Mouse (Mus musculus) CH12F3 (cell line): ENCODE results near the gene Mex3b.

Experiments
- in situ Hi-C: fragments of 300-500 bp; cut with MboI; formaldehyde crosslinking; loops from 2 replicates; pipeline ENCODE4 v1.14.3; 2020; ENCODE audit warnings: low sequenced_read_pairs

Mex3b gene

GRCm38 (mm10) chr7:82865834-82866485 is 1.2 kb upstream of the Mex3b start:
- in situ Hi-C loops = no loop called here

DNA sequence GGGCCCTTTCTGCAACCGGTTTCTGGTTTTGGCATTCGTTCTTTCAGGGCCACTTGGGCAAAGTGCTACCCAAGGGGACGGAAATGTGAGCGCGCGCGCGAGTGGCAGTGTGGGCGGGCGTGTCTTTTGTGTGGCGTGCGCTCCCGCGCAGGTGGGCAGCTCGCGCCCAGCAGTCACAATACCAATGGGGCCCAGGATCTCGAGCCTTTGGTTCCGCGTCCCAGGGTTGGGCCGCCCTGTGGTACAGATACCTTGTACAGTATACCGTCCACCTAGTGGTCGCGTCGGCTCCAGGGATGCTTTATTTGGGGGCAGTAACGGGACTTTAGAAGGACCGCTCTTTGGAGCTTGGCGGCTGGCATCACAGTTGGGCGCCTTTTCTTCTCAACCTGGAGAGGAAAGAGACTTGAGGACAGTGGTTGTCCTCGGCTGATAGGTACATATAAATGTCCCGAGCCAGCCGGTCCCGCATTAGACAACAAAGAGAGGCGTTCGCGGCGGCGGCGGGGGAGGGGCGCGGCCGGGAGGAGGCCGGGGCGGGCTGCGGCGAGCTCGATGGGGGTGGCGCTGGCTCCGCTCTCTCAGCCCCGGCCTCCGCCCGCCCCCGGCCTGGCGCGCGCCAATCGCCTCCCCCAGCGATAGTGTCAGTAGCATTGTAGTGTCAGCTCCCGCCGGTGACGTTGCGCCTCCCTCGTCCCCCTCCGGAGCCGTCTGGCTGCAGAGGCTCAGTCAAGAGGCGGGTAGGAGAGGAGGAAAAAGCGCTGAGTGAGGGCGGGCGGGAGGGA is 455 bp upstream of the Mex3b start:
- in situ Hi-C loops = no loop called here

DNA sequence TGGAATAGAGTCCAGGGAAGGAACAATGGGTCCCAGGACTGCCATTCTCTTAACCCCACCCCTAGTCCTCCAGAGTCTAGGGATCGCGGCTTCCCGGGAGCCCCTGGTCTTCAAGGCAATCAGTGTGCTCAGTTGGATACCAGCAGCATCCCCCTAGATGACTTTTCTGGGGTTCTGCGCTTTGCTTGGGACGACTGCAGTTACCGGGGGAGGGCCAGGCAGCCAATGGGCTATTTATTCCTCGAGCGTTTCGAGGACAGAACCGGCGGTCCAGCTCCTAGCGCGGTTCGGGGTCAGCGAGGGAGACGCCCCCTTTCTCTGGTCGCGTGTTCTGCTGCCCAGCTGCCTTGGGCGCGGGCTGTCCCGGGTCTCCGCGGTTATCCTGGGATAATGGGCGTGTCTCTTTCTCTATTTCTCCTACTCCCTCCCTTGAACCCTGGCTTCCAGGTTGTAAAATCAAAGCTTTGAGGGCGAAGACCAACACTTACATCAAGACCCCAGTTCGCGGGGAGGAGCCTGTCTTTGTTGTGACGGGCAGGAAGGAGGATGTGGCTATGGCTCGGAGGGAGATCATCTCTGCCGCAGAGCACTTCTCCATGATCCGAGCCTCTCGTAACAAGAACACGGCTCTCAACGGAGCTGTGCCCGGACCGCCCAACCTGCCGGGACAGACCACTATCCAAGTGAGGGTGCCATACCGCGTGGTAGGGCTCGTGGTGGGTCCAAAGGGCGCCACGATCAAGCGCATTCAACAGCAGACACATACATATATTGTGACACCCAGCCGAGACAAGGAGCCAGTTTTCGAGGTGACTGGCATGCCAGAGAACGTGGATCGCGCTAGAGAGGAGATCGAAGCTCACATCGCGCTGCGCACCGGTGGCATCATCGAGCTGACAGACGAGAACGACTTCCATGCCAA is 1.4 kb downstream of the Mex3b start:
- in situ Hi-C loops = no loop called here

DNA sequence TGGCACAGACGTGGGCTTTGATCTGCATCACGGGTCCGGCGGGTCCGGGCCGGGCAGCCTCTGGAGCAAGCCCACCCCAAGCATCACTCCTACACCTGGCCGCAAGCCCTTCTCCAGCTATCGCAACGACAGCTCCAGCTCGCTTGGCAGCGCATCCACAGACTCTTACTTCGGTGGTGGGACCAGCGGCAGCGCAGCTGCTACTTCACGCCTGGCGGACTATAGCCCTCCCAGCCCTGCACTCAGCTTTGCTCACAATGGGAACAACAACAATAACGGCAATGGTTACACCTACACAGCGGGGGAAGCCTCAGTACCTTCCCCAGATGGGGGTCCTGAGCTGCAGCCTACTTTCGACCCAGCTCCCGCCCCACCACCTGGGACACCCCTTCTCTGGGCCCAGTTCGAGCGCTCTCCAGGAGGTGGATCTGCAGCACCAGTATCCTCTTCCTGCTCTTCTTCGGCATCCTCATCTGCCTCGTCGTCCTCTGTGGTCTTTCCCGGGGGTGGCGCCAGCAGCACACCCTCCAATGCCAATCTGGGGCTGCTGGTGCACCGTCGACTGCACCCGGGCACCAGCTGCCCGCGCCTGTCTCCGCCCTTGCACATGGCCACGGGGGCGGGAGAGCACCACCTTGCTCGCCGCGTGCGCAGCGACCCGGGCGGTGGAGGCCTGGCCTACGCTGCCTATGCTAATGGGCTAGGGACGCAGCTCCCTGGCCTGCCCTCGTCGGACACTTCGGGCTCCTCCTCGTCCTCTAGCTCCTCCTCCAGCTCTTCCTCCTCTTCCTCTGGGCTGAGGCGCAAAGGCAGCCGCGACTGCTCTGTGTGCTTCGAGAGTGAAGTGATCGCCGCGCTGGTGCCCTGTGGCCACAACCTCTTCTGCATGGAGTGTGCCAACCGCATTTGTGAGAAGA is 2.4 kb downstream of the Mex3b start:
- in situ Hi-C loops = no loop called here

- in situ Hi-C loops = no loop called here
Measured at GRCm38 (mm10) chr7:82870148-82870513, 3.0 kb downstream of the Mex3b start.

DNA sequence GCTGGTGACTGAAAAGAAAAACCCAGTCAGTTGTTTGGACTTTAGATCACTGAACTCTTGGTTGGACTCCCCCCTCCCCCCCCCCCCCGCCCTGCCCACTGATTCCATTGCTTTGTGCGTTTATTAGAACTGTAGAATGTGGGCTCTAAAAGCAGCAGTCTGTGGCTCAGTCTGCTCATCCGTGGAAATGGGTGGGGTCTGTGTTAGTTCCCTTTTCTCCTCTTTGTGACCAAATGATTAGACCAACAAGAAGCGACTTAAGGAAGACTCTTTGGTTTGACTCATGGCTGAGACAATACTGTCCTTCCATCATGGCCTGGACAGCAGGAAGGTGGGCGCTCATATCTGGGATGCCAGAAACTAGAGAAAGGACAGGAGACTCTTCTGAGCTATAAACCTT is 9.4 kb downstream of the Mex3b start:
- in situ Hi-C loops = no loop called here

- in situ Hi-C loops = no loop called here
Measured at GRCm38 (mm10) chr7:82880016-82880415, 12.9 kb downstream of the Mex3b start.

- in situ Hi-C loops = no loop called here
Measured at GRCm38 (mm10) chr7:82880700-82881099, 13.6 kb downstream of the Mex3b start.

DNA sequence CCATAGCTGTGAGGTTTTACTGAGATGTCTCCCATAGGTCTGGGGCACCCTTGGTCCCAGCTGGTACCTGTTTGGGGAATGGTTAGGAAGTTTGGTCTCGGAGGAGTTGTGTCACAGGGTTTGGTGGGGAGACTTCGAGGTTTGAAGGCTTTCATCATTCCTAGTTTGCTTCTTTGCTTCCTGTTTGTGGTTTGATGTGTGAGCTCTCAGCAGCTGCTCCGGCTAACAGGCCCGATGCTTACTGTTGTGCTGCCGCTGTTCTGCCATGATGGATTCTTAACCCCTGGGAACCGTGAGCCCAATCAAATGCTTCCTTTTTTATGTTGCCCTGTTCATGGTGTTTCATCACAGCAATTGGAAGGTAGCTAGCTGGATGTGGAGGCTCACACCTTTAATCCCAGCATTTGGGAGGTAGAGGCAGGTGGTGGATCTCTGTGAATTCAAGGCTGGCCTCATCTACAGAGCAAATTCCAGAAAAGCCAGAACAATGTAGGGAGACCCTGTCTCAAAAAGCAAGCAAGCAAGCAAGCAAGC is 23.3 kb downstream of the Mex3b start:
- in situ Hi-C loops = no loop called here

DNA sequence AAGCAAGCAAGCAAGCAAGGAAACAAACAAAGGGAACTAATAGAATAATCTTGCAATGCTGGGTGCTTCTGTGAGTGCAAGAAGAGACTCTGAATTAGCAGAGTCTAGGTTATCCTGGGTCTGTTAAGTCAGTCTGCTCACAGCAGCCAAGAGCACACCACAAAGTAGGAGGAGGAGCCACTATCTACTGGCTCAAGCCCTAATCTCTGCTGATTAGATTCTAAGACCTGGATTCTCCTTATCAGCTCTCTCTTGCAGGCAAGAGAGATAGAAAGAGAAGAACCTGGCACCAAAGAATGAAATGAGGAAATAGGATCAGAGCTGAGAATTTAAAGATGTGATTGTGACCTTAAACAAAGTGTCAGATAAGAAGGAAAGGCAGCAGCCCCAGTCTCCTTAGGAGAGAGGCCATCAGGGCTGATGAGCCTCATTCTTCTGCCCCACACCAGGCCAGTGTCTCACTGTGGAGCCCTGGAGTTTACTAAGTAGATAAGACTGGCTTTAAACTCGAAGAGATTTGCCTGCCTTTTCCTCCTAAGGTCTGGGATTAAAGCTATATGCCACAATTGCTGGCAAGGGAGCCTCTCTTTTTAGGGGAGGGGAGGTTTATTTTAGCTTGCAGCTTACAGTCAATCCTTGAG is 23.9 kb downstream of the Mex3b start:
- in situ Hi-C loops = no loop called here

DNA sequence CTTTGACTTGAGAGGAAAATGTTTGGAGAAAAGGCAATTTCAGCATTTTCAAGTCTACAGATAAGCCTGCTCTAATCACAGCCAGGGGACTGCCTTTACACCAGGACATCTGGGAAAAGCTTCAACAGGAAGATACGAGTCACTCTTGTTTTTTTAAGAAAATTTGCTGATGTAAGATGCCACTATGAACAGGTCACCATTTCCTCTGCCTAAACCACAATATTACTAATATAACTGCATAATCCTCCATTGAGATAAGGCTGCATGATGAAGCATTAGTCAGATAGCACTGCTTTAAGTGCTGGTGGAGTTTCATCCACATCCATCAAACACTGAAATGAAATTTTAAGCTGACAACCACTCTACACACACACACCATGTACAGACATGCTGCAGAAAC is 27.2 kb downstream of the Mex3b start:
- in situ Hi-C loops = no loop called here

DNA sequence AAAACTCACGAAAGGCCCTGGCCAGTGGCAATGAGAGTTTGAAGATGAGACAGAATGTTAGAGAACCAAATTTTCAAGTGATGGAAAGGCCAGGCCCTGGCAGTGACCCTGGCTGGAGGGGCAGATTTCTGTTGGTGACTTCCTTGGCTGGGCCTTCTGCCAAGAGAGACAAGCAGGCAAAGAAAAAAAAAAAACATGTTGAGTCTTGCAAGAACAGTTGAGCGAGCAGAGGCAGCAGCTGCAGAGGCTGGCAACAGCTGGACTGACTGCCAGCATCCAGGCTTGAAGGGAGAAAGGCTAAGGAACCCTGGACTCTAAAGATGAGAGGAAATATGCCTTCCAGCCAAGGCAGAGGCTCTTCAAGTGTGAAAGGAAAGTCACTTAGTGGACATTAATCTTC is 28.5 kb downstream of the Mex3b start:
- in situ Hi-C loops = no loop called here

DNA sequence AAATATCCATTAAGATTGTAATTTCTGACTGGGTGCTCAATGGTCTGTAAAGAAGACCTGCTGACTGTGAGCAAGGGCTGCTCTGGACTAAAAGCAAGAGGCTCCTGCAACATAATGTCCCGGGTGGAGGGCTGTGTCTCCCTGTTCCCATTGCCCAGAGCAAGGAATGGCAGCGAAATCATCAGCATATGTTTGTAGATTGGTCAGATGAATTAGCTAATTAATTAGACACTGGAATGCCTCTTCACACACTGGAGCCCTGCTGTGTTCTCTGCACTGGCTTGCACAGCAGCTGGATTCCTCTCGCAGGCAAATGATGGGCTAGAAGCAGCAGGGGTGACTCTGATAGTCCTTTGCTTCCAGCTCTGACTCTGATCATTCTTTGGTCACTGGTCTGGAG is 29.6 kb downstream of the Mex3b start:
- in situ Hi-C loops = no loop called here

- in situ Hi-C loops = no loop called here
Measured at GRCm38 (mm10) chr7:82899459-82900297, 32.5 kb downstream of the Mex3b start.

DNA sequence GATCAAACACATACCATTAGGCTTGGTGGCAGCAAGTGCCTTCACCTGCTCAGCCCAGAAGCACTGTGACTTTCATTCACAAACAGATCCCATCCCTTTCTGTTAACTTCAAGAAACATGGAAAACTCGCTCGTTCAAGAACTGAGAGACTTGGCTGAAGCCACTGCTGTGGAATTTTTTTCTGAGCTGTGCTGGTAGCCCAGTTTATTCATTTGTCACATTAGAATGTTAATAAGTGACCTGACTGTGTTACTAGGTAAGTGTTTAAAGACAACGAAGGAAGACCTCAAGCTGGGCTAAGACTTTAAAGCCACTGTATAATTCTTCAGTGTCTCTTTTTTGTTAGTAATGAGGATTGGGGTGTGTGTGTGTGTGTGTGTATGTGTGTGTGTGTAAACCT is 35.9 kb downstream of the Mex3b start:
- in situ Hi-C loops = no loop called here

- in situ Hi-C loops = no loop called here
Measured at GRCm38 (mm10) chr7:82905527-82905926, 38.4 kb downstream of the Mex3b start.

GRCm38 (mm10) chr7:82907081-82907480 is 39.9 kb downstream of the Mex3b start:
- in situ Hi-C loops = no loop called here

DNA sequence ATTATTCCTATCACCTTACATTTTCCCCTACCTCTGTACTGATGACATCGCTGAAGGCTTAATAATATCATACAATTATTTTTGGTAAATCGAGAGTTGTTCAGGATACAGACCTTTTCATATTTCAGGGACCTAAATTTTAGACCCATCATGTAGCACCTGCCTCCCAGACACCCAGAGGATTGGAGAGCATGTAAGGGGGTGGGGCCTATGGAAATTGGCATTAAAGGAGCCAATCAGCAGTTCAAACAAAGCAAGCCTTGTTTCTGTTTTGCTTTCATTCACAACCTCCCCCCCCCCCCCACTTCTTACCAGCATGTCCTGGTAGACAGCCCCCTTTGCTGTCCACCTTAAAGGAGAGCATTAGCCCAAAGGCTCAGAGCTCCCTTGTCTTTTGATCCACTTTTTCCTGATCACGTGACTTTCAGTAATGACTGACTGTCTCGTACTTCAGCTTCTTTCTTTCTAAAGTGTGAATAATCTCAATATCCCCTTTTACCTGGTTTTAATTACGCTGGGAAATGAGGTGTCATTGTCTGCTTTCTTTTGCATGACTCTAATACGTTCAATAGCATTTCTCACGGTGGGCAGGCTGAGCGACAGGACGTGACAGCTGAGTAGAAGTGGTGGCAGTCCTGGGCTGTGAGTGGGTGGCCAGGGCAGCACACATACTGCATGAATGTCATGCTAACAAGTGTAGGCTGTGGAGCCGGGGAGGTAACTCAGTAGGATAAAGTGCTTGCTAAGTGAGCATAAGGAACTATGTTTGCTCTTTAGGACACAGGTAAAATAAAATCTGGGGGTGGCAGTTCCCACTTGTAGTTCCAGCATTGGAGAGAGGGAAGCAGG is 43.6 kb downstream of the Mex3b start:
- in situ Hi-C loops = no loop called here
